Mouse (Mus musculus) liver, embryonic 11.5 days (tissue): ENCODE results near the gene Plekha7. TPM values are rescaled to one million over a fixed set of nuclear protein-coding genes. Genes with fewer than 3 reads are reported as not detected.

Experiments
- ATAC-seq: fragments of 200-750 bp; cut with Nextera tagmentation; replicated peaks from 2 replicates; pipeline ENCODE4 v1.8.0; 2017; ENCODE audit warnings: moderate number of reproducible peaks, mild to moderate bottlenecking, moderate TSS enrichment, moderate library complexity; ENCODE audit not compliant: low FRiP score
- DNase-seq: peaks from one replicate; pipeline ENCODE4 v3.0.0-alpha.2; 2017; ENCODE audit warnings: low spot score
- H3K27ac ChIP-seq: fragments of 300-500 bp; sonication (generic); 2 replicates; pipeline ENCODE4 v1.5.1; 2014; ENCODE audit warnings: mild to moderate bottlenecking, low read depth, low read length, control low read depth
- H3K27me3 ChIP-seq: fragments of 300-500 bp; sonication (generic); replicated peaks from 2 replicates; pipeline ENCODE4 v1.6.1; 2014; ENCODE audit warnings: low read length, mixed read lengths; ENCODE audit not compliant: control insufficient read depth, insufficient read depth
- H3K36me3 ChIP-seq: fragments of 300-500 bp; sonication (generic); 2 replicates; pipeline ENCODE4 v1.6.1; 2014; ENCODE audit warnings: mild to moderate bottlenecking, low read length, moderate library complexity, mixed read lengths; ENCODE audit not compliant: control insufficient read depth, insufficient read depth
- H3K4me1 ChIP-seq: fragments of 300-500 bp; sonication (generic); replicated peaks from 2 replicates; pipeline ENCODE4 v1.6.1; 2014; ENCODE audit warnings: low read length, mixed read lengths; ENCODE audit not compliant: control insufficient read depth, insufficient read depth
- H3K4me2 ChIP-seq: fragments of 300-500 bp; sonication (generic); 2 replicates; pipeline ENCODE4 v1.6.1; 2014; ENCODE audit warnings: mild to moderate bottlenecking, control low read depth, moderate library complexity
- H3K4me3 ChIP-seq: fragments of 300-500 bp; sonication (generic); 2 replicates; pipeline ENCODE4 v1.5.1; 2014; ENCODE audit warnings: low read depth, low read length, control low read depth
- H3K9ac ChIP-seq: fragments of 300-500 bp; sonication (generic); 2 replicates; pipeline ENCODE4 v1.6.1; 2014; ENCODE audit warnings: low read depth, low read length, control low read depth
- H3K9me3 ChIP-seq: fragments of 300-500 bp; sonication (generic); 2 replicates; pipeline ENCODE4 v1.6.1; 2016; ENCODE audit warnings: low read length, inconsistent platforms, mixed read lengths; ENCODE audit not compliant: control insufficient read depth
- WGBS: fragments of 180-500 bp; shearing (Covaris S2); extraction: QIAGEN DNeasy Blood & Tissue Kit; methylation state at CpG from one replicate; pipeline ENCODE4 v1.1.7; 2014; 5-methylcytosine and 5-hydroxymethylcytosine counted together
- polyA plus RNA-seq: library from polyadenylated mRNA; unstranded; fragments of >200 nt; fragmentation: Nextera tagmentation; extraction: Ambion mirVana; gene quantifications from 2 replicates; pipeline ENCODE4 v1.2.1, GENCODE M21; 2014

Plekha7 gene
- polyA plus RNA-seq, 1 experiment from 2014 or later: 7.9 TPM

- no peak overlapping the region for H3K9ac ChIP-seq
- no peak overlapping the region for H3K4me3 ChIP-seq
- no peak overlapping the region for H3K27ac ChIP-seq
- H3K27me3 ChIP-seq: no peaks in the 10 kb centered on the region
- DNase-seq: no peak
- H3K36me3 ChIP-seq: no peaks in the 10 kb centered on the region
- H3K4me1 ChIP-seq: peaks cover 8% of the 10 kb centered on the region
- 88% methylated on average over 2 of the region's 2 CpGs for WGBS
- H3K4me2 ChIP-seq: no peak overlapping the region
- no peaks in the 10 kb centered on the region for H3K9me3 ChIP-seq
- ATAC-seq: no peak
Measured at GRCm38 (mm10) chr7:116298851-116299250, 9.3 kb downstream of the Plekha7 start.

GRCm38 (mm10) chr7:116298389-116298788 is 9.8 kb downstream of the Plekha7 start:
- Histone ChIP-seq H3K9me3 (no peaks in the 10 kb centered on the region), H3K27ac (no peak overlapping the region), H3K27me3 (no peaks in the 10 kb centered on the region), H3K4me3 (no peak overlapping the region), H3K9ac (no peak overlapping the region), H3K36me3 (no peaks in the 10 kb centered on the region), H3K4me1 (peaks cover 8% of the 10 kb centered on the region), H3K4me2 (no peak overlapping the region)
- ATAC-seq: no peak
- DNase-seq: no peak
- WGBS: 79% methylated on average over 10 of the region's 10 CpGs

- DNase-seq (no peak), ATAC-seq (no peak)
- Histone ChIP-seq H3K9me3 (no peaks in the 10 kb centered on the region), H3K4me3 (no peak overlapping the region), H3K9ac (no peak overlapping the region), H3K36me3 (no peaks in the 10 kb centered on the region), H3K4me1 (peaks cover 22% of the 10 kb centered on the region), H3K27me3 (no peaks in the 10 kb centered on the region), H3K27ac (no peak overlapping the region; the same call in 1 of the 2 replicates), H3K4me2 (no peak overlapping the region)
- WGBS: 37% methylated on average over 3 of the region's 3 CpGs
Measured at GRCm38 (mm10) chr7:116294961-116295360, 13.2 kb downstream of the Plekha7 start.

- Histone ChIP-seq H3K4me1 (peaks cover 41% of the 10 kb centered on the region), H3K27me3 (no peaks in the 10 kb centered on the region), H3K4me2 (peak overlapping the region; percentile 12; the same call in 1 of the 2 replicates), H3K36me3 (no peaks in the 10 kb centered on the region), H3K9ac (no peak overlapping the region), H3K4me3 (no peak overlapping the region), H3K27ac (no peak overlapping the region), H3K9me3 (no peaks in the 10 kb centered on the region)
- 58% methylated on average over 5 of the region's 5 CpGs for WGBS
- ATAC-seq: 0 out of 2 replicates have a peak, but pooled peaks have one; percentile 18
- DNase-seq: no peak
Measured at GRCm38 (mm10) chr7:116292377-116292776, 15.8 kb downstream of the Plekha7 start.

DNA sequence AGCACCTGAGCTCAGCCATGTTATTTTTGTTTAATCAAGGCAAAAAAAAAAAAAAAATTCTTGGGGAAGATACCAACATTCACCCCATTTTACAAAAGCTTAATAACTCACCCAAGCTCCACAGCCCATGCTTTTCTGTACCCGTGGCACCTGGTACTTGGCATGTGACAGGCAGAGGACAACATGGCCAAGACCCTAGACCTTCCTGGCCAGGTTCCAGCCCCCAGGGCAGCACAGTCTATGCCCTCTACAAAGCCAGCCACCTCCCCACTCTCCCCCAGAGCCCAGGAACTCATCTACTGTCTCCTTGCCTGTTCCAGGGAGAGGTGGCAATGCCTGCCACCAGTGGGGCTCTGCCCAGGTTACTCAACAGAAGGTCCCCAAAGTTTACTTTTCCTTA is 17.6 kb downstream of the Plekha7 start:
- Histone ChIP-seq H3K36me3 (no peaks in the 10 kb centered on the region), H3K4me3 (no peak overlapping the region), H3K4me2 (no peak overlapping the region), H3K9ac (no peak overlapping the region), H3K9me3 (no peaks in the 10 kb centered on the region), H3K27me3 (no peaks in the 10 kb centered on the region), H3K4me1 (peaks cover 54% of the 10 kb centered on the region), H3K27ac (no peak overlapping the region)
- ATAC-seq: no peak
- WGBS: 81% methylated on average over 1 of the region's 1 CpGs
- no peak for DNase-seq

DNA sequence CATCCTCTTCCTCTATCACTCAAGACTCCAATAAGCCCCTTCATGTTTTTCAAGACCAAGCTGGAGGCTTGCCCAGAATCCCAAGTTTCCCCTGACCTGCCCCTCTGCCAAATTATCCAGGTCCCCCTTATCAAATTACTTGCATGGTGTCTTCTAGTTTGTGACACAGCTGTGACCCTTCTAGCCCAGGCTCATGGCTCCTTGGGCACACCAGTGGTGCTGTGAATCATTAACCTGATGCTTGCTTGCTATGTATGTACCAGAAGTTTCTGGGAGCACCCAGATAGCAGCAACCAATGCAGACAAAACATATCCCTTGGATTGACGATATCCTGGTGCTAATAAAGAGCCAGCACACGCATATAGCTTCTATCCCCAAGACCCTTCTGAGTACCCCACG is 19.2 kb downstream of the Plekha7 start:
- no peaks in the 10 kb centered on the region for H3K9me3 ChIP-seq
- H3K4me3 ChIP-seq: no peak overlapping the region
- H3K4me2 ChIP-seq: no peak overlapping the region
- WGBS: 74% methylated on average over 3 of the region's 3 CpGs
- H3K4me1 ChIP-seq: peaks cover 48% of the 10 kb centered on the region
- no peak overlapping the region for H3K27ac ChIP-seq
- ATAC-seq (no peak), DNase-seq (no peak)
- no peaks in the 10 kb centered on the region for H3K36me3 ChIP-seq
- no peak overlapping the region for H3K9ac ChIP-seq
- H3K27me3 ChIP-seq: no peaks in the 10 kb centered on the region

GRCm38 (mm10) chr7:116287959-116288358 is 20.2 kb downstream of the Plekha7 start:
- WGBS: 55% methylated on average over 5 of the region's 5 CpGs
- Histone ChIP-seq H3K4me3 (no peak overlapping the region), H3K9ac (no peak overlapping the region), H3K4me1 (peaks cover 48% of the 10 kb centered on the region), H3K27me3 (no peaks in the 10 kb centered on the region), H3K27ac (peak overlapping the region; percentile 70), H3K9me3 (no peaks in the 10 kb centered on the region), H3K4me2 (no peak overlapping the region), H3K36me3 (no peaks in the 10 kb centered on the region)
- DNase-seq (no peak), ATAC-seq (no peak)

DNA sequence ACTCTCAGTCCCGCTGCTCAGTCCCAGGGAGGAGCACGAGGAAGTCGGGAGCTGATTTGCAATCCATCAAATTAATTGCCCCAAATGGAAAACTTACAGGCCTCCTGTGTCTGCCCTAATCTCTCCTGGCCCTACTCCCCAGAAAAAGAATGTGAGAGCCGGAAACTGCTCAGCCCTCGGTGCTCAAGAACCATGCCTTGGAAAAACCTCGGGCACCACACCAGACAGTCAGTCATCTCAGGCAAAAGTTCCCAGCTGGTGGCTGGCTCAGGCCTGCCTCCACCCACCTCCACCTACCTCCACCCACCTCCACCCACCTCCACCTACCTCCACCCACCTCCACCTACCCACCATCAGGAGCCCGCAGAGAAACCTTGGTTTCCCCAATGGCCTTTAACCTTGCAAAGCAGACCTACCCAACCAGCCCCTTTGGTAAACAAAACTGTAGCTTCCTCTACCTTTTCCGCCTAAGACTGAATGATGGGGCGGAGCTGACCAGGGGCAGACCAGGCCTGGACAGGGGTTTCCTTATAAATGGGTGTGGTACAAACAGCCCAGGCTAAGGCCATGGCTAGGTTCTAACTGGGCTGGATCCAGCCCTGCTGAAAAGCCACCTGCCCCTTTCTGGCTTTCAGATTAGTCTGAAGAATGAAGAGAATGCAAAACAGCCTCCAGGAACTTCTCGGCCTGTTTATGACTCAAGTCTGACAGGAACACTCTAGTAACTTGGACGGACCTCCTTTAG is 21.4 kb downstream of the Plekha7 start:
- 51% methylated on average over 11 of the region's 11 CpGs for WGBS
- no peak overlapping the region for H3K9ac ChIP-seq
- H3K4me2 ChIP-seq: no peak overlapping the region; the same call in 1 of the 2 replicates
- H3K27me3 ChIP-seq: no peaks in the 10 kb centered on the region
- H3K36me3 ChIP-seq: no peaks in the 10 kb centered on the region
- no peaks in the 10 kb centered on the region for H3K9me3 ChIP-seq
- no peak for DNase-seq
- H3K27ac ChIP-seq: peak overlapping the region; percentile 70
- no peak overlapping the region for H3K4me3 ChIP-seq
- peaks cover 42% of the 10 kb centered on the region for H3K4me1 ChIP-seq
- ATAC-seq: peak; percentile 30; the same call in 1 of the 2 replicates

GRCm38 (mm10) chr7:116286173-116286572 is 22.0 kb downstream of the Plekha7 start:
- ATAC-seq: no peak

More at GRCm38 (mm10) chr7:116286173-116286572, 22.0 kb downstream of the Plekha7 start:
- H3K27me3 ChIP-seq: no peaks in the 10 kb centered on the region
- H3K9me3 ChIP-seq: no peaks in the 10 kb centered on the region
- no peaks in the 10 kb centered on the region for H3K36me3 ChIP-seq
- DNase-seq: no peak
- WGBS: 62% methylated on average over 12 of the region's 12 CpGs
- peak overlapping the region; percentile 70 for H3K27ac ChIP-seq
- H3K9ac ChIP-seq: no peak overlapping the region
- no peak overlapping the region for H3K4me3 ChIP-seq
- no peak overlapping the region for H3K4me2 ChIP-seq
- peaks cover 42% of the 10 kb centered on the region for H3K4me1 ChIP-seq
